Mouse (Mus musculus): Measurements from ENCODE around the gene Ppef2.

The Ppef2 gene

DNA sequence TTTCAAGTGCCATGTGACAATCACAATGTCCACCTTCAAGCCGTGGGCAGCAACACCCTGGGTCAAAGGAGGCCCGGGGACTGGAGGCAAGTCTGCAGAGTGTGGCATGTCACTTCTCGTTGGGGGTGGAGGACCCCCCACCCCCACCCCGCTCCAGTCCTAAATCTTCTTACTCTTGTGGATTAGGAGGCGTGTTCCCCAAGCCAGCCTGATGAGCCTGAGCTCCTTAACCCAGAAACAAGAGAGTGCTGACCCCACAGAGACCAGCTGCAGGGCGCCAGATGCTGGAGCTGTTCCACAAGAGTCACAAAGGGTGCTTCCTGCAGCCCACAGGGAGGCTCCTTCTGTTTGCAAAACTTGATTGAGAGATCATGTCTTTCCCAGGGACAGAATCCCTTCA is at the start of gene Ppef2:
Gene Ppef2 (minus strand): TSS at position 61 of the 400 bp plus-strand sequence.
- no peak for DNase-seq (ENCODE audit: low read depth, low spot score)

DNA sequence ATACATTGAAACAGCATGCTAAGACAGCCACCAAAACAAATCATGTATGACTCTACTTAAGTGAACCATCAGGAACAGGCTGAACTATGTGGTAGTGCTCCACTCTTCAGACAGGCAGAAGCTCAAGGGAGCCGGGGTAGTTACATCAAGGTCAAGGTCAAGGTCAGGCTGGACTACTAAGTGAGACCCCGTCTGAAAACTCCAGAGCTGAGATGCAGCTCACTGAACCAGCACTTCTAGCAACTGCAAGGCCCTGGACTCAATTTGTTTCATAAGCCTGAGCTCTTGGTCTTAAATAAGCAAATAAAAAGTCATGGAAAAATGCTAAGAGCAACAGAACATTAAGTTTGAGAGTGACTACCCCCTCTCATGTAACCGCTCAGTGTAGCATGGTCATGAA is 48.2 kb upstream of the Ppef2 start:
- no peak for DNase-seq (ENCODE audit: low read depth, low spot score)

DNA sequence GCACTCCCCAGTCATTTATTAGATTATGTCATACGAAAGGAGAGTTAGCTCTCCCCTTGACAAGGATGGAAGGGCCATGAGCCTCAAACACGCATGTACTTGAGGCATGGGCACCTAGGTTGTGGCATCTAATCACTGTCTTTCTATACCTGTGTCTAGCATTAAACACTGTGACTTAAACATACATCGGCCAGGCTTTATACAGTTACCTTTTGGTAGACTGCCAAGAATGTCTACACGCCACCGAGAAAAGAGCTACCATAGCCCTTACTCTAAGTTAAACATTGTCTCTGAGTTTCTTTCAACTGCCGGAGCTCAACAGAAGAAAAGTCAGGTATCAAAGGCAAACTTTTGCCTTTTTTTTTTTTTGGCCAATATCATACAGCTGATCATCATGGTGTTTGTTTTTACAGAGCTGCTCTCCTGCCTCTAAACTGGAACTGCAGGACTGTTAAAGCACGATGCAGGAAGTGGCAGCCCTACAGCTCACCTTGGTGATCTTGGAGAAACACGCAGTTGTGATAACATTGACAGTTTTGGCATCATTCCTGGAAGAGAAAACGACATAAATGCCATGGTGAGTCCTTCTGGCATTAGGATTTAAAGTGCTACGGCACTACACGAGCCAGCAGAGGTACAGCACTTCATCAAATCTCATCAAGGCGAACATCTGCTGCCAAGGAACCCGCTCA is 46.2 kb upstream of the Ppef2 start:
- DNase-seq (ENCODE audit: low read depth, low spot score): no peak

DNA sequence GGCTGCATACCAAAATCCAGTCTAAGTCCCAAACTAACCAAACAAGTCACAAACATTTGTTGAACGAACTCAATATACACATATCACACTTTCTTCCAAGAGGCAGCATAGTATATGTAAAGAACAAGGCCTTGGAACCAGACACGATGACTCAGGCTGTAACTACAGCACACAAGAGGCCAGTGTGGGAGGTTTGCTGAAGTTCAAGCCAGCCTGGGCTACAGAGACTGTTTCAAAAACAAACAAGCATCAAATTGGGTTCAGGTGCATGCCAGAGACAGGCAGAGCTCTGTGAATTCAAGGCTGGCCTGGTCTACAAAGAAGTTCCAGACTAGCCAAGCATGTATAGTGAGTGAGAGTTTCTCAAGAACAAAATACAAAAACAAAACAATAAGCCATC is 38.4 kb upstream of the Ppef2 start:
- DNase-seq (ENCODE audit: low read depth, low spot score): no peak

DNA sequence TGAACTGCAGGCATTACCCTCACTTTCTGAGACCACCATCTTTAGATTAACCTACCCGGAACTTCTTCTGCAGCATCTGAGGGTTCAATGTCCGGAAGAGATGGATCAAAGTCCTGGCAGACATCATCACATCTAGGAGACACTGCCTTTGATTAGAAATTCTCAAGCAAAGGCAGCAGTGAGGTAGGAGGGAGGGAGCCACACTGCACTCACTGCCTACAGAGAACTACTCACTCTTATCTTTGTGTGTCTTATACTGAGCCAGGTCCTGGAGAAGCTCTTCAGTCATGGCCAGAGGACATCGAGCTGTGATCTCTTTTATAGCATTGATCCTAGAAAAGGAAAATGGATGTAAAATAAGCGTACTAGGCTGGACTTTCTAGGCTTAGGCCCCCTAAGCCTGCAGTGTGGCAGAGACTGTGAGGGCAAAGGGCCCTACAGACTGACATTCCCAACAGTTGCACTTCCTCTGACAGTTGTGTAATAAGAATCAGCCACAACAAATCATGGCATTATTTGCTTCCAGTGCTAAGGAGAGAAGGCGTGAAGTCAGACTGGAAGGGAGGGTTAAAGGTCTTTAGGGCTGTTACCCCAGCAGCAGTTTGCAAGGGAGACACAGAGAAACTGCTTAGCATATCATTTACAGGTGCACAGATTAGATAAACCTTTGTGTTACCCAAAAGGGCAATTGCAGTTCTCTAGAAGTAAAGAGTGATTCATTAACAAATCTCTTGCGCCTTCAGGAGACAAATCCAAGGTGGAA is 35.8 kb upstream of the Ppef2 start:
- DNase-seq (ENCODE audit: low read depth, low spot score): no peak

DNA sequence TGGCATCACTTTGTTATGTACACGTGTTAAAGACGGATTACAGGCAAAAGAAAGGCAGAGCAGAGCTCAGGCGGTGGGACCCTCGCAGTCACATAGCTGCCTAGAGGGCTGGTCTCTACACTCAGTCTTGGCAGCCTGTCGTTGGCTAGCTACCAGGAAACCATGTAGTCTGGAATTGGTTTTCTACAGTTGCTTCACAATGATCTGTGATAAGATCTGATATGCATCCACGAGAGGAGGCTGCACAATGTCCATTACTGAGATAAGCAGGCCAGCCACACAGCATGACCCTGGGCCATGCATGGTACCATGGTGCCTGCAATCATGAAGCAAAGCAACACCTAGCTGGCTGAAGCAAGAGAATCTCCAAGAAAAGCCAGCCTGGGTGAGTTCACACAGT is 31.8 kb upstream of the Ppef2 start:
- no peak for DNase-seq (ENCODE audit: low read depth, low spot score)

DNA sequence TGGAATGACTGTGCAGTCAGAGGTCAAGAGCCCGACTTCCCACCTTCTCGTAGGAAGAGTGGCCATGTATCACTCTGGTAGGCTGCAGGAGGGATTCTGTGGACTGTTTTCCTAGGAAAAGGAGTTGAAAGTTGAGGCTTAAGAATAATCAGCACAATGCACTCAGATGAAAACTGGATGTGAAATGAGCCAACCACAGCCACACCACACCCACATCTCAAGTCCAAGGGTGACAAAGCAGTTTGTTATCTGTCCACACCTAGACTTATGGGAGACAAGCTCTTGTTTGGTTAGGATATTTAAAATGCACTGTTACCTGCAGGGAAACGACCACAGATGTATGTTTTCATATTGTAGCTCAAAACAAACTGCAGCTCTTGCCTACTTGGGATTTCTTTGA is 27.0 kb upstream of the Ppef2 start:
- DNase-seq (ENCODE audit: low read depth, low spot score): no peak

DNA sequence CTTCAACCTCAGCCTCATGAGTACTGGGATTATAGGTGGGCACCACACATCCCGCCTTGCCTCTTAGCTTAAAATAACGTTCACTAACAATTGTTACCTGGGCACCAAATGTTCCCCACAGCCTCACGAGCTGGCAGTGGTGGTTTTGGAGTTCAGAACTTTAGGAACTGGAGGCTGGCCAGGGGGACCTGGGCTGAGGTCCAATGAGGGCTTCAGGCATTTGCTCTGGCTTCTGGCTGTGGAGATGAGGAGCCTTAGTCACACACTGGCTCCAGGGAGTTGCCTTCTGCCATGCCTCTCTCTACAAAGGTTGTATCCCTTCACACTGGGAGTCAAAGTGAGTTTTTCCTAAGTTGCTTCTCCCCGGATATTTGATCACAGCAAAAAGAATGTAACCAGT is 26.5 kb upstream of the Ppef2 start:
- DNase-seq (ENCODE audit: low read depth, low spot score): no peak

DNA sequence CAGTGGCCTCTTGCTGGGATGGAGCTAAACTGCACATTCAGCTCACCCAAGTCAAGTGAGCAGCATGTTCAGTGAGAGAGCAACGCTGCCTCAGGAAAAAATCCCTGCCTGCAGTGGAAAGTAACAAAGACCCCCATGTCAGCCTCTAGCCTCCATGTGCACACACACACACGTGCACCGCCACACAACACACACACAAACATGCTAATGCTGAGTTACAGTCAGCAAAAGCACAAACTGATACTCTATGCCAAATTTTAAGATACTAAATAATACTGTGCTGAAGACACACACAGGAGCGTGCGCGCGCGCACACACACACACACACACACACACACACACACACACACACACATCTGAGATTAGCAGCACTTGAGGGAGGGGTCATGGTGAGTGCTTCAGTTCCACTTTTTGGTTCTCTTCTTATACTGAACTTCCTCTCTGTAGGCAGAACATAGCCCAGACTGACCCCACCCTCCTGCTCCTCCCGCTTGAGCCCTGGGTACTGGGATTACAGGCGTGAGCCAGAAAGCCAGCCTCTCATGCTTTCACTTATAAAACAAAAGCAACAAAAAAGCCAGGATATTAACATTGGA is 23.0 kb upstream of the Ppef2 start:
- peak; percentile 33 for DNase-seq (ENCODE audit: low read depth, low spot score)

DNA sequence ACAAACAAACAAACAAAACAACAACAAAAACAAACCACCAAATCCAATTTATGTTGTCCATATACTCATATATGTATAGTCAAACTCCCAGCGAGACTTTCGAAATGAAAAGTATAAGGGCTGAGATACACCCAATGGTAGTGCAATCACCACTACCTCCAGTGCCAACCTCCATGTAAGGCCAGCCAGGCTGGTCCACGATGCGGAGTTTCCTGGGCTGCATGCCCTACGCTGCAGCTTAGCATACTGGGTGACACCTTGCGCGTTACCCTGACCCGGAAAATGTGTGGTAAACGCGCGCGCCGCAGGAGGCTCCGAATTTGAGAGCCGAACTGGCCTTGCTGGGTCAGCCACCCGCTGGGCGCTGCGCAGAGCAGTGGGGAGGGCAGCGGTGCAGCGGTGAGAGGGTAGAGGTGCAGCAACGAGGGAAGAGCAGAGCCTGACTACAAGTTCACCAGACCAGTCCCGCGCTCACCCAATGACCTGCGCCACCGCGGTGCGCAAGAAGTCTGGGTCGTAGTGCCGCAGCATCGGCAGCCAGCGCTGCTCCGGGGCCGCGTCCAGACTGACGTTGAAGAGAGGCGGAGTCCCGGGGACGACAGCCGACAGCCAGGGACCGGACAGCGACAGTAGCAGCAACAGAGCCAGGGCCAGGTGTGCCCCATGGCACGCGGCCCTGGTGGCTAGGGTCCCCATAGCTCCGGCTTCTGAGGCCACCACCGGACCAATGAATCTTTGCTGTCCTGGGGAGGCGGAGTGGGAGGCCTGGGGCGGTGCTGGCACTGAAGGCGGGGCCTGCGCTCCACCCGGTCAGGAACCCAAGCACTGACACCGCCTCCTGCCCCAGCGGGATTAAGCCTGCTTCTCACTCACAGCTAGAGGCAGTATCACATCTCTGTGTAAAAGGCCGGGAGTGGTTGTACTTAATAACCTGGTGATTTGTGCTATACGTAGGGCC is 21.6 kb upstream of the Ppef2 start, which contains the start of gene Naaa:
Gene Naaa (minus strand): TSS at position 734 of the 958 bp plus-strand sequence.
- DNase-seq (ENCODE audit: low read depth, low spot score): peak; percentile 94

DNA sequence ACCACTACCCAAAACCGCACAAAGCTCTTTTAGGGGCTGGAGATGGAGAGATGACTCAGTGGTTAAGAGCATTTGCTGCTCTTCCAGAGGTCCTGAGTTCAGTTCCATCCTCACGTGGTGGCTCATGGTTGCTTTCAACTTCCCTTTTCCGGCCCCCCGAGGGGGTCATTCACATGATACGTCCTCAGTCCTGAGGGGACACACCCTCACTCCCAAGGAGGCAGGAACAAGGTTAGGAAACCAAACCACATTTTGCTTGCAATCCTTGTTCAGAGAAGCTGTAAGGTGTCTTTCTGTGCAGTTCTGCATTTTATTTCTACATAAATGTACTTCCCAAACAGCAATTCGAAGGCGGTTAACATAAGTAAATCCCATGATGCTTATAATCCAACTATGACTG is 14.4 kb upstream of the Ppef2 start:
- DNase-seq (ENCODE audit: low read depth, low spot score): no peak

DNA sequence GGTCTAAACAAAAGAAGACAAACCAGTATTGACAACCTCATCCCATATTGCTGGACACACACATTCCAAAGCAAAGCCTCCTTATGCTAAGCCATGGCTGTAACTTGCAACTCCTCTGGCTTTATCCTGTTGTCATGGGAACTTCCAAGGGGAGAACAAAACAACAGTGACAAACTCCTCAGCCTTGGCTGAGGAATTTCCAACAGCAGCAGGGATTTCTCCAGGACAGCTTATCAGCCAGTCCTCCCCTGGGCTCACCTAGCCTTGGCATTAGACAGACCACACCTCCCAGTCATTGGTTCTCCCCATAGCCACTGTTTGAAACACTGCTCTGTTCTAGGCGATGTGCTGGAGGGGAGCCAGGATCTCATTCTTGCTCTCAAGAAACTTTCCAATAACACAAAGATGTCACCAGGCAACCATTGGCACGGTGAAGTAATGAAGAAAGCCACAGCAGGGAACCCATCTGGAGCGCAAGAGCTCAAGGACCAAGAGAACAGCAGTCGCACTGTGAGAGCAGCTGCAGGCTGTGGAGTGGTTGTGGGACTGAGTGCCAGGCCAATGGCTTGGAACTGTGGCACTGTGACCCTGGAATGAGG is 7.8 kb upstream of the Ppef2 start:
- DNase-seq (ENCODE audit: low read depth, low spot score): peak; percentile 84

DNA sequence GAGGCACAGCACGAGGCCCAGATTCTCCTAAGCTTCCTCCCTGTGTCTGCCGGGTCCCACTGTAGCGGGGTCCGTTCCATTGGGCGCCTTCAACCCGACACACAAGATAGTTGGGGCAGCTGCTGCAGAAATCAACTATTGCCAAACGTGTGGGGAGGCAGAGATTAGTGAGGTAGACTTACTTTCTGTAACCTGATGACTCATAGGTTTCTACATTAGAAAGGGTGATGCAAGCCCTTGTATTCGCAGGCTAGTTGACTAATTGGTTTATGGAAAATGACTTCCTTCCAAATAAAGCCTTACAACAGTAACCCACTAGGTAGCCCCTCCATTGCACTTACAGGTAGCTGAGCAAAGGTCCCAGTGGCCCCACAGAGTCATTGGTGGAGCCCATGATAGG is 6.6 kb upstream of the Ppef2 start:
- no peak for DNase-seq (ENCODE audit: low read depth, low spot score)

DNA sequence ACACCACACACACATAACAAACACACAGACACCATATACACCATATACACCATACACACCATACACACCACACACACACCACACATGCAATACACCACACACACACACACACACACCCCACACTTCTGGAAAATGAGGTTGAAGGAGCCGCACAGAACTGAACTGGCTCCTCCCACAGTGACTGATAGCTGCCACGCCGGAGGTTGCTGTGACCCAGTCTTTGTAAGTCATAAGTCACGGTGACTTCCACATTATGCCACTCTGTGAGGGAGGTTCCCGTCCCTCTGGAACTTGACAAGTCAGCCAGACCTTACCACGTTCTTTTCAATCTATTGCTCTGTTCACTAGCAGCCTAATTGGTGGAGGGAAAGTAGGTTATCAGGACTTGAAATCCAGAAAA is 1.6 kb downstream of the Ppef2 start:
- DNase-seq (ENCODE audit: low read depth, low spot score): no peak

DNA sequence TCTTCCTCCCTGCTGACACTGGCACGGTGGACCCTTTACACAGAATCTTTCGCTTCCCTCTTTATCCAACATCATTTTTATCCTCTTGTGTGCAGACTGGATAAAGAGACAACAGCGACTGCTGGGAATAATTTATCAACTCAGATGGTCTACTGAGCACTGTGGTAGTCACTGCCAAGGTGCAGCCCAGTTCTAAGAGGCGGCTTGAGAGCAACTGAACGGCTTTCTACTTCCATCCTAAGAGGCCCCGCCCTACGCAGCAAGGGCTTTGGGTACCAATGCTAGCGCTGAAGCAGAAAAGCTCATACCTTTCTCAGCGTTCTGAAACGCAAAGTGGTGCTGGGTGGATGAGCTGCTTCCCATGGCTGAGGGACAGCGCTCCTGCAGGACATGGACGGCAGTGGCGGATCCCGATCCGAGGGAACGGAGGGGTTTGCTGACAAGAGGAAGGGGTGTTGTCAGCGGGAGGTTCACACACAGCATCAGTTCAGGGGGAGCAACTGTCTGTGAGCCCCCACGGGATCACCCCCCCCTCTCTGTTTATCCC is 3.2 kb downstream of the Ppef2 start:
- DNase-seq (ENCODE audit: low read depth, low spot score): peak; percentile 66

DNA sequence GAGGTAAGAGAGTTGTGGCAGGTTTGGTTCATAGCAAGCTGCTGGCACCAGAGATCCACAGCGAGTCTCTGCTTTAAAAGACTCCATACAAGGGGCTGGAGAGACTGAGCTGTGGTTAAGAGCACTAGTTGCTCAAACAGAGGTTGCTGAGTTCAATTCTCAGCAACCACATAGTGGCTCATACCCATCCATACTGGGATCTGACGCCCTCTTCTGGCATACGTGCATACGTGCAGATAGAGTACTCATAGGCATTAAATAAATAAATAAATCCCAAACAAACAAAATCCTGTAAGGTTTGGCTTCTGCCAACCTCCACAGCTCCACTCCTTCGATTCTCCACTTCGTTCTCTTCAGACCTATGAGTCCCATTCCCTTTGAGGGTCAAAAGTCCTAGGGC is 4.0 kb downstream of the Ppef2 start:
- DNase-seq (ENCODE audit: low read depth, low spot score): no peak

DNA sequence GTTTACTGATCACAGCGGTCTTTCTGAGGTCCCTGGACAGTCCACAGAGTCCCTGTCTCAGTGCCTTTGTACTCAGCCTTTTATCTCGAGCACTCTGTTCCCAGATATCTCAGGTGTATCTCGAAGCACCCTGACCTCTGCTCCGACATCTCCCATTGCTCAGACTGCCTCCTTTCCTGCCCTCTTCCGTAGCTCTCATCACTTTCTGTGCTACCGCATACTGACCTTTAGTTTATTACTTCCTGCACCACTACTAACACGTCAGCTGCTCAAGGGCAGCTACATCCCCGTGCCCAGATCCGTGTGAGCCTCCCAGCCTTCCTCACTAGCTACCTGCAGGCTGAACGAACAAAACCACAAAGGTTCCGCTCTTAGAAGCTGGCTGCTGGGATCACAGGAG is 7.5 kb downstream of the Ppef2 start:
- no peak for DNase-seq (ENCODE audit: low read depth, low spot score)

DNA sequence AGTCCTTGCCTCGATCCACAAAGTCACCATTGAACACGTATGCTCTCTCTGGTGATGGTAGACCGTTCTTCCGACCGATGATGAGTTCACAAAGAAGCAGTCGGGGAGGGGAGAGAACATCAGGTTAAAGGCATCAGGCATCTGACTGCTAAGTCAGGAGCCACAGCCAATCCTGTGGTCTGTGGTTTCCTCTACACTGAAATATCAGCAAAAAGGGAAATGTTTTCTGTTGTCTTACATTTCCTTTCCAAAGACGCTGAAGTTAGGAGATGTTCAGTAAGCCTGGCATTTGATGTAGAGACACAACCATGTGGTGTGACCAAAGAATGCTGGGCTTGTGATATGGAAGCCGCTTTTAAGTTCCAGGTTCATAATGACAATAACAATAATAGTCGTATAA is 10.6 kb downstream of the Ppef2 start:
- DNase-seq (ENCODE audit: low read depth, low spot score): no peak

DNA sequence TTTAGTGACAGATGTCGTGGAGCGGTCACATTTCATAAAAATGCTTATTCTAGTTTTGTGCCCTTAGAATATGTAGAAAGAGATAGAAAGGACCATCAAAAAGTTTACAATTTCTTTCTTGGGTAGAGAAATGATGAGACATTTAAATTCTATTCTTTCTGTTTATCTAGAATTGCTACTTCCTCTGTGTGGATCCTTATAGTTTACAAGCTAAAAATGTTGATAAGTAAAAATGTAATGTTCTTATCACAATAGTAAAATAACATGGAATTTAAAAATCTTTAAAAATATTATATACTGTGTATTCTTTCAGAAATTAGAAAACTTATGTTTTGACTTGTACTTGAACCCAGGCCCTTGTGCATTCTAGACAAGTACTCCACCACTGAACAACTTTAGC is 11.2 kb downstream of the Ppef2 start:
- DNase-seq (ENCODE audit: low read depth, low spot score): no peak

DNA sequence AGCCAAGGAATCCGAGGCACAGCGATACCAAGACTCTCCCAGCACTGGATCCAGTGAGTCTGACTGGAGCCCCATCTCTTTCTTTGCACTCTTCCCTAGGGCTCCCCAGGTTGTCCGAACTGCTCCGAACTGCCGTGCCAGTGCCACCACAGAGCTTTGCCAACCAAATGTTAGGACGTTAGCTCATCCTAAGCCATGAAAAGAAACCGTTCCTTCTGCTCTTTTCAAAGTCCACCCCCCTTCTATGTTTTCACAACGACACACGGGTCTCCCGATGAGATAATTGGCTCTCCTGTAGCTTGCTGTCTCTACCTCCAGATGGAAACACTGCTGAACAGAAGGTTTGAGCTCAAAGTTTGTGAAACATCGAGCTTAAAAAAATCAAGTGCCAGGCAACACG is 15.3 kb downstream of the Ppef2 start:
- peak; percentile 80 for DNase-seq (ENCODE audit: low read depth, low spot score)

All from brain, adult 2 months (tissue).